Mouse (Mus musculus) ovary, postnatal 10 days (tissue): ENCODE measurements around the gene Dhtkd1.
"Not testable (repeated sequence)": the region's sequence is repeated elsewhere in the genome, so short reads cannot be mapped to it uniquely, and the experiment has no call there.

ENCODE experiments used
- DNase-seq: peaks from one replicate; pipeline ENCODE4 v3.0.0; 2022; ENCODE audit warnings: low spot score

Dhtkd1 gene

GRCm38 (mm10) chr2:5942416-5943032 is at the start of gene Dhtkd1:
Gene Dhtkd1, minus strand, starts transcription at chr2:5942792.
- peak; percentile 18 for DNase-seq

- no peak for DNase-seq
These were observed 34.9 kb upstream of the Dhtkd1 start for GRCm38 (mm10) chr2:5977532-5977931.

- DNase-seq = not testable (repeated sequence)
These were observed 28.0 kb upstream of the Dhtkd1 start for GRCm38 (mm10) chr2:5970629-5971028.

GRCm38 (mm10) chr2:5965972-5966371 is 23.4 kb upstream of the Dhtkd1 start:
- no peak for DNase-seq

GRCm38 (mm10) chr2:5963729-5964128 is 21.1 kb upstream of the Dhtkd1 start:
- not testable (repeated sequence) for DNase-seq

- DNase-seq = no peak
These were observed 19.7 kb upstream of the Dhtkd1 start for GRCm38 (mm10) chr2:5962265-5962664.

GRCm38 (mm10) chr2:5957705-5958104 is 15.1 kb upstream of the Dhtkd1 start:
- DNase-seq = no peak

- DNase-seq = no peak
These were observed 9.1 kb upstream of the Dhtkd1 start for GRCm38 (mm10) chr2:5951621-5952211.

GRCm38 (mm10) chr2:5950766-5951595 is 8.4 kb upstream of the Dhtkd1 start, which contains the start of gene Upf2:
Gene Upf2, plus strand, starts transcription at chr2:5951469.
- DNase-seq = peak; percentile 88

- no peak for DNase-seq
These were observed 7.7 kb upstream of the Dhtkd1 start for GRCm38 (mm10) chr2:5950305-5950704.

- DNase-seq = not testable (repeated sequence)
These were observed 7.2 kb upstream of the Dhtkd1 start for GRCm38 (mm10) chr2:5949821-5950220.

GRCm38 (mm10) chr2:5948964-5949363 is 6.4 kb upstream of the Dhtkd1 start:
- no peak for DNase-seq

- DNase-seq = no peak
These were observed 4.3 kb upstream of the Dhtkd1 start for GRCm38 (mm10) chr2:5946876-5947275.

GRCm38 (mm10) chr2:5945629-5946028 is 3.0 kb upstream of the Dhtkd1 start:
- DNase-seq = no peak

GRCm38 (mm10) chr2:5943071-5943470 is 479 bp upstream of the Dhtkd1 start:
- DNase-seq = no peak

- DNase-seq = no peak
These were observed 654 bp downstream of the Dhtkd1 start for GRCm38 (mm10) chr2:5941861-5942415.

- no peak for DNase-seq
These were observed 1.7 kb downstream of the Dhtkd1 start for GRCm38 (mm10) chr2:5940936-5941335.

GRCm38 (mm10) chr2:5939911-5940310 is 2.7 kb downstream of the Dhtkd1 start:
- no peak for DNase-seq

GRCm38 (mm10) chr2:5939319-5939718 is 3.3 kb downstream of the Dhtkd1 start:
- DNase-seq = no peak

- DNase-seq = no peak
These were observed 6.0 kb downstream of the Dhtkd1 start for GRCm38 (mm10) chr2:5936550-5936949.

GRCm38 (mm10) chr2:5936068-5936467 is 6.5 kb downstream of the Dhtkd1 start:
- no peak for DNase-seq

GRCm38 (mm10) chr2:5934936-5935335 is 7.7 kb downstream of the Dhtkd1 start:
- no peak for DNase-seq

GRCm38 (mm10) chr2:5931938-5932337 is 10.7 kb downstream of the Dhtkd1 start:
- no peak for DNase-seq
